Mouse (Mus musculus): ENCODE measurements around the gene Ppp1r3g.

The Ppp1r3g gene

GRCm38 (mm10) chr13:35995231-35995630 lies 36.6 kb downstream of the Ppp1r3g start:
- ATAC-seq (ENCODE audit: low TSS enrichment), result no peak

- no peak for ATAC-seq (ENCODE audit: low TSS enrichment)
Measured at GRCm38 (mm10) chr13:35995696-35996426, 37.2 kb downstream of the Ppp1r3g start.

GRCm38 (mm10) chr13:35997606-35998005 lies 39.0 kb downstream of the Ppp1r3g start:
- no peak for ATAC-seq (ENCODE audit: low TSS enrichment)

GRCm38 (mm10) chr13:36000798-36001197 lies 42.2 kb downstream of the Ppp1r3g start:
- ATAC-seq (ENCODE audit: low TSS enrichment), result no peak

- ATAC-seq (ENCODE audit: low TSS enrichment), result no peak
Measured at GRCm38 (mm10) chr13:36009981-36010380, 51.3 kb downstream of the Ppp1r3g start.

GRCm38 (mm10) chr13:36015636-36016035 lies 57.0 kb downstream of the Ppp1r3g start:
- ATAC-seq (ENCODE audit: low TSS enrichment), result no peak

GRCm38 (mm10) chr13:36018017-36018416 lies 59.4 kb downstream of the Ppp1r3g start:
- no peak for ATAC-seq (ENCODE audit: low TSS enrichment)

- peak; percentile 84 for ATAC-seq (ENCODE audit: low TSS enrichment)
Measured at GRCm38 (mm10) chr13:36019309-36020274, 61.0 kb downstream of the Ppp1r3g start.

Data from frontal cortex, adult (tissue).